Mouse (Mus musculus) CH12.LX (cell line): Measurements from ENCODE around the gene Gcdh. TPM values are rescaled to one million over a fixed set of nuclear protein-coding genes. Genes with fewer than 3 reads are reported as not detected.

ENCODE experiments used
- DNase-seq: peaks from one replicate; pipeline ENCODE4 v3.0.0-alpha.2; 2013; ENCODE audit errors: extremely low read depth
- H3K27ac ChIP-seq: 2 replicates; pipeline ENCODE4 v1.5.1; 2012; ENCODE audit warnings: low read depth, mild to moderate bottlenecking, control low read depth, moderate library complexity; ENCODE audit not compliant: insufficient read depth
- H3K27me3 ChIP-seq: replicated peaks from 2 replicates; pipeline ENCODE3; 2012; ENCODE audit warnings: inconsistent platforms
- H3K36me3 ChIP-seq, 2 experiments: replicated peaks in 1 of 2; 2 replicates each; pipeline versions ENCODE3 to v1.6.1; 2012; ENCODE audit warnings: inconsistent platforms in 1 of 2, low read length in 1 of 2, mild to moderate bottlenecking in 1 of 2, mixed read lengths in 1 of 2, moderate library complexity in 1 of 2; ENCODE audit not compliant: control insufficient read depth in 1 of 2, insufficient read depth in 1 of 2
- H3K4me1 ChIP-seq, 2 experiments: 2 replicates each; pipeline ENCODE4 v1.6.1; 2012; ENCODE audit warnings: inconsistent platforms in 1 of 2, moderate library complexity in 1 of 2; ENCODE audit not compliant: insufficient read depth in 2 of 2, control insufficient read depth in 1 of 2
- H3K4me2 ChIP-seq: 2 replicates; pipeline ENCODE4 v1.6.1; 2012; ENCODE audit warnings: low read depth, mild to moderate bottlenecking, control low read depth; ENCODE audit not compliant: poor library complexity, insufficient read depth, severe bottlenecking
- H3K4me3 ChIP-seq, 3 experiments: fragments of 150-350 bp in 1 of 3; sonication (generic) in 1 of 3; replicated peaks in 1 of 3; 2 replicates each; pipeline versions ENCODE3 to v1.5.1; 2011 to 2012; ENCODE audit warnings: low read depth in 2 of 3, low read length in 2 of 3, mild to moderate bottlenecking in 2 of 3, moderate library complexity in 2 of 3, control low read depth in 1 of 3, improper control_type of control experiment in 1 of 3, inconsistent platforms in 1 of 3, mixed read lengths in 1 of 3; ENCODE audit not compliant: poor library complexity in 1 of 3
- H3K79me2 ChIP-seq: replicated peaks from 2 replicates; pipeline ENCODE4 v1.6.1; 2012; ENCODE audit warnings: mild to moderate bottlenecking, moderate library complexity; ENCODE audit not compliant: control insufficient read depth, poor library complexity, insufficient read depth, severe bottlenecking; ENCODE audit errors: extremely low read depth
- H3K9ac ChIP-seq: 2 replicates; pipeline ENCODE4 v1.6.1; 2012; ENCODE audit warnings: low read depth, mild to moderate bottlenecking, control low read depth, moderate library complexity; ENCODE audit not compliant: insufficient read depth
- H3K9me3 ChIP-seq: replicated peaks from 2 replicates; pipeline ENCODE3; 2012; ENCODE audit warnings: low read length, inconsistent platforms, mixed read lengths
- BHLHE40 ChIP-seq: IDR thresholded peaks from 2 replicates; pipeline ENCODE4 v1.6.1; 2011; ENCODE audit warnings: mild to moderate bottlenecking, low read depth, low read length, improper control_type of control experiment
- CHD2 ChIP-seq: IDR thresholded peaks from 2 replicates; pipeline ENCODE4 v1.6.1; 2011; ENCODE audit warnings: low read length, improper control_type of control experiment
- CTCF ChIP-seq, 2 experiments: IDR thresholded peaks in 1 of 2; conservative IDR thresholded peaks in 1 of 2; 2 replicates each; pipeline ENCODE4 v1.5.1; 2011 to 2012; ENCODE audit warnings: low read depth in 2 of 2, low read length in 2 of 2, improper control_type of control experiment in 1 of 2, inconsistent platforms in 1 of 2, mild to moderate bottlenecking in 1 of 2, moderate library complexity in 1 of 2
- E2F4 ChIP-seq: IDR thresholded peaks from 2 replicates; pipeline ENCODE4 v1.6.1; 2011; ENCODE audit warnings: low read depth, low read length, improper control_type of control experiment; ENCODE audit not compliant: insufficient replicate concordance
- ELF1 ChIP-seq: IDR thresholded peaks from 2 replicates; pipeline ENCODE4 v1.6.1; 2014; ENCODE audit warnings: low read depth, mild to moderate bottlenecking, inconsistent platforms, low read length, improper control_type of control experiment
- EP300 ChIP-seq: IDR thresholded peaks from 2 replicates; pipeline ENCODE4 v1.6.1; 2011; ENCODE audit warnings: low read length, improper control_type of control experiment
- GABPA ChIP-seq: IDR thresholded peaks from 2 replicates; pipeline ENCODE4 v1.6.1; 2012; ENCODE audit warnings: low read depth, low read length, improper control_type of control experiment, inconsistent platforms; ENCODE audit not compliant: insufficient replicate concordance
- IRF4 ChIP-seq: IDR thresholded peaks from 2 replicates; pipeline ENCODE4 v1.6.1; 2014; ENCODE audit warnings: low read depth, mild to moderate bottlenecking, inconsistent platforms, low read length, improper control_type of control experiment
- JUN ChIP-seq: IDR thresholded peaks from 2 replicates; pipeline ENCODE4 v1.6.1; 2011; ENCODE audit warnings: low read depth, mild to moderate bottlenecking, low read length, improper control_type of control experiment, moderate library complexity; ENCODE audit not compliant: insufficient read depth
- KAT2A ChIP-seq: IDR thresholded peaks from 2 replicates; pipeline ENCODE4 v1.6.1; 2012; ENCODE audit warnings: low read length, improper control_type of control experiment, inconsistent platforms; ENCODE audit not compliant: insufficient replicate concordance
- MAFK ChIP-seq: IDR thresholded peaks from 2 replicates; pipeline ENCODE4 v1.6.1; 2011; ENCODE audit warnings: low read length, improper control_type of control experiment; ENCODE audit not compliant: insufficient replicate concordance
- MAZ ChIP-seq: IDR thresholded peaks from 2 replicates; pipeline ENCODE4 v1.6.1; 2012; ENCODE audit warnings: low read depth, mild to moderate bottlenecking, inconsistent platforms, low read length, improper control_type of control experiment, moderate library complexity
- MEF2A ChIP-seq: IDR thresholded peaks from 2 replicates; pipeline ENCODE4 v1.6.1; 2014; ENCODE audit warnings: low read depth, mild to moderate bottlenecking, inconsistent platforms, low read length, improper control_type of control experiment, borderline replicate concordance
- MXI1 ChIP-seq: IDR thresholded peaks from 2 replicates; pipeline ENCODE4 v1.6.1; 2011; ENCODE audit warnings: mild to moderate bottlenecking, low read depth, low read length, improper control_type of control experiment
- MYC ChIP-seq: IDR thresholded peaks from 2 replicates; pipeline ENCODE4 v1.6.1; 2011; ENCODE audit warnings: low read depth, mild to moderate bottlenecking, improper control_type of control experiment, low read length
- NELFE ChIP-seq: IDR thresholded peaks from 2 replicates; pipeline ENCODE4 v1.6.1; 2011; ENCODE audit warnings: low read depth, low read length, improper control_type of control experiment
- NRF1 ChIP-seq: IDR thresholded peaks from 2 replicates; pipeline ENCODE4 v1.6.1; 2014; ENCODE audit warnings: low read depth, mild to moderate bottlenecking, inconsistent platforms, low read length, improper control_type of control experiment, moderate library complexity
- PAX5 ChIP-seq: IDR thresholded peaks from 2 replicates; pipeline ENCODE4 v1.6.1; 2012; ENCODE audit warnings: low read length, inconsistent platforms, mixed read lengths
- POLR2AphosphoS2 ChIP-seq: IDR thresholded peaks from 2 replicates; pipeline ENCODE4 v1.6.1; 2011; ENCODE audit warnings: low read depth, low read length, improper control_type of control experiment
- SIN3A ChIP-seq: IDR thresholded peaks from 2 replicates; pipeline ENCODE4 v1.6.1; 2012; ENCODE audit warnings: low read length, improper control_type of control experiment, inconsistent platforms
- SMC3 ChIP-seq: IDR thresholded peaks from 2 replicates; pipeline ENCODE4 v1.6.1; 2011; ENCODE audit warnings: low read depth, low read length, improper control_type of control experiment
- TCF12 ChIP-seq: IDR thresholded peaks from 2 replicates; pipeline ENCODE4 v1.6.1; 2014; ENCODE audit warnings: low read depth, mild to moderate bottlenecking, inconsistent platforms, low read length, improper control_type of control experiment
- UBTF ChIP-seq: IDR thresholded peaks from 2 replicates; pipeline ENCODE4 v1.6.1; 2012; ENCODE audit warnings: low read depth, mild to moderate bottlenecking, inconsistent platforms, low read length, improper control_type of control experiment, moderate library complexity
- USF1 ChIP-seq: IDR thresholded peaks from 2 replicates; pipeline ENCODE4 v1.6.1; 2014; ENCODE audit warnings: low read depth, mild to moderate bottlenecking, inconsistent platforms, low read length, improper control_type of control experiment
- USF2 ChIP-seq: conservative IDR thresholded peaks from 2 replicates; pipeline ENCODE4 v1.6.1; 2011; ENCODE audit warnings: low read depth, low read length, improper control_type of control experiment
- ZC3H11A ChIP-seq: IDR thresholded peaks from 2 replicates; pipeline ENCODE4 v1.6.1; 2012; ENCODE audit warnings: low read depth, mild to moderate bottlenecking, inconsistent platforms, low read length, improper control_type of control experiment
- ZMIZ1 ChIP-seq: IDR thresholded peaks from 2 replicates; pipeline ENCODE4 v1.6.1; 2012; ENCODE audit warnings: low read depth, mild to moderate bottlenecking, inconsistent platforms, low read length, improper control_type of control experiment
- ZNF384 ChIP-seq: IDR thresholded peaks from 2 replicates; pipeline ENCODE4 v1.6.1; 2012; ENCODE audit warnings: low read depth, low read length, improper control_type of control experiment, inconsistent platforms
- dilution Hi-C: fragments of 300-500 bp; cut with MboI; formaldehyde crosslinking; loops from 2 replicates; pipeline ENCODE4 v1.14.3; 2020; ENCODE audit warnings: low sequenced_read_pairs; ENCODE audit not compliant: extremely low pct_unique_long_range_greater_than_20kb, extremely low pct_ligation_motif_present
- in situ Hi-C: fragments of 300-500 bp; cut with MboI; formaldehyde crosslinking; loops from 3 replicates; pipeline ENCODE4 v1.14.3; 2019; ENCODE audit warnings: low sequenced_read_pairs, low pct_ligation_motif_present, low pct_unique_long_range_greater_than_20kb, mixed read lengths
- polyA plus RNA-seq: library from polyadenylated mRNA; unstranded; fragments of >175 nt; gene quantifications from 2 replicates; pipeline ENCODE4 v1.2.1, GENCODE M21; 2012; ENCODE audit warnings: low read depth; ENCODE audit not compliant: insufficient read length
- total RNA-seq, 2 experiments: library from RNA; depleted of rRNA; stranded (reverse); fragments of 300-350 nt in 1 of 2; fragments of >200 nt in 1 of 2; gene quantifications; 2 replicates each; pipeline ENCODE4 v1.2.3; 2012 to 2014

Gcdh gene
- total and polyA plus RNA-seq, 3 experiments, result 13.7 to 26.2 (median 16.4) TPM

- H3K27ac ChIP-seq, result no peak overlapping the region
- DNase-seq, result no peak
- peaks cover 8 to 32% of the 10 kb centered on the region in 2 experiments for H3K36me3 ChIP-seq
- dilution Hi-C loops, result no loop called here
- peak overlapping the region; percentile 94 for H3K4me2 ChIP-seq
- no peaks in the 10 kb centered on the region for H3K79me2 ChIP-seq
- no peaks in the 10 kb centered on the region for H3K27me3 ChIP-seq
- H3K9me3 ChIP-seq, result no peaks in the 10 kb centered on the region
- TF ChIP-seq POLR2AphosphoS2, result no peak
- TF ChIP-seq MEF2A, result 0 out of 2 replicates have a peak, but pooled peaks have one; percentile 35
- peak; percentile 28; the same call in 1 of the 2 replicates for TF ChIP-seq CHD2
- no peak for TF ChIP-seq JUN
- no peak for TF ChIP-seq SIN3A
- TF ChIP-seq NRF1, result no peak
- TF ChIP-seq MYC, result 0 out of 2 replicates have a peak, but pooled peaks have one; percentile 40
- no peak for TF ChIP-seq USF2
- peak; percentile 72; the same call in 1 of the 2 replicates for TF ChIP-seq MXI1
- TF ChIP-seq CTCF (conservative IDR thresholded peaks at IDR 0.05 in 1 of 2, IDR thresholded peaks at IDR 0.05 in 1 of 2; ENCODE audit: low read depth in 2 of 2, low read length in 2 of 2), result no peak
- no peak for TF ChIP-seq USF1
- no peak for TF ChIP-seq IRF4
- TF ChIP-seq E2F4, result no peak
- no peak for TF ChIP-seq ELF1
- TF ChIP-seq UBTF, result no peak
- peak; percentile 84; the same call in 1 of the 2 replicates for TF ChIP-seq ZMIZ1
- no peak for TF ChIP-seq BHLHE40
- TF ChIP-seq TCF12, result no peak
- no peak for TF ChIP-seq GABPA
- TF ChIP-seq, all 38 proteins: peak for 5
- in situ Hi-C loops, result no loop called here
- Histone ChIP-seq H3K9ac (peak overlapping the region; percentile 82), H3K4me1 (peaks cover 7 to 22% of the 10 kb centered on the region in 2 experiments; a peak in 3 of 4 replicates), H3K4me3 (peak overlapping the region; percentile 74 to 86 (median 74))
Observed at GRCm38 (mm10) chr8:84892993-84893708, 570 bp downstream of the Gcdh start.

GRCm38 (mm10) chr8:84889141-84889540, 4.6 kb downstream of the Gcdh start:
- DNase-seq, result no peak
- TF ChIP-seq NRF1 (no peak), KAT2A (no peak), IRF4 (no peak), USF2 (no peak), CTCF (conservative IDR thresholded peaks at IDR 0.05 in 1 of 2, IDR thresholded peaks at IDR 0.05 in 1 of 2; ENCODE audit: low read depth in 2 of 2, low read length in 2 of 2) (no peak), ZNF384 (no peak), ZC3H11A (no peak), TCF12 (no peak), MAZ (no peak), EP300 (no peak), SMC3 (no peak), USF1 (no peak), GABPA (no peak), E2F4 (no peak), NELFE (no peak), JUN (no peak), CHD2 (no peak), PAX5 (no peak), MAFK (no peak)
- H3K4me1 ChIP-seq, result peaks cover 7 to 17% of the 10 kb centered on the region in 2 experiments; a peak in 3 of 4 replicates
- H3K79me2 ChIP-seq, result no peaks in the 10 kb centered on the region
- H3K27me3 ChIP-seq, result no peaks in the 10 kb centered on the region
- no peak overlapping the region for H3K4me3 ChIP-seq
- H3K9me3 ChIP-seq, result no peaks in the 10 kb centered on the region
- H3K9ac ChIP-seq, result no peak overlapping the region
- H3K36me3 ChIP-seq, result peaks cover 16 to 62% of the 10 kb centered on the region in 2 experiments
- no peak overlapping the region for H3K4me2 ChIP-seq
- in situ Hi-C loops, result loop anchor here (5.0 kb wide), 1 partner anchor 42 kb away; the partner anchor contains the start of gene Calr
- dilution Hi-C loops, result no loop called here
- no peak overlapping the region for H3K27ac ChIP-seq
